Mouse (Mus musculus) brown adipose tissue, adult 24 weeks (tissue): ENCODE results near the gene St7. TPM values are rescaled to one million over a fixed set of nuclear protein-coding genes. Genes with fewer than 3 reads are reported as not detected.

Experiments used
- H3K27ac ChIP-seq: fragments of 200-500 bp; replicated peaks from 2 replicates; pipeline ENCODE4 v1.5.1; 2012; ENCODE audit warnings: low read depth, mild to moderate bottlenecking, low read length
- H3K4me1 ChIP-seq: fragments of 200-500 bp; 2 replicates; pipeline ENCODE4 v1.6.1; 2012; ENCODE audit warnings: low read length, mixed read lengths; ENCODE audit not compliant: control insufficient read depth, insufficient read depth, insufficient read length
- H3K4me3 ChIP-seq: fragments of 200-500 bp; 2 replicates; pipeline ENCODE4 v1.5.1; 2012; ENCODE audit warnings: low read depth, mild to moderate bottlenecking, low read length, moderate library complexity; ENCODE audit not compliant: insufficient read depth
- polyA plus RNA-seq: library from polyadenylated mRNA; stranded (reverse); fragments of >200 nt; gene quantifications from 2 replicates; pipeline ENCODE4 v1.2.4, GENCODE M21; 2012; ENCODE audit not compliant: missing spikeins, insufficient read depth, insufficient read length

The St7 gene
- polyA plus RNA-seq, 1 experiment: 8.9 TPM

DNA sequence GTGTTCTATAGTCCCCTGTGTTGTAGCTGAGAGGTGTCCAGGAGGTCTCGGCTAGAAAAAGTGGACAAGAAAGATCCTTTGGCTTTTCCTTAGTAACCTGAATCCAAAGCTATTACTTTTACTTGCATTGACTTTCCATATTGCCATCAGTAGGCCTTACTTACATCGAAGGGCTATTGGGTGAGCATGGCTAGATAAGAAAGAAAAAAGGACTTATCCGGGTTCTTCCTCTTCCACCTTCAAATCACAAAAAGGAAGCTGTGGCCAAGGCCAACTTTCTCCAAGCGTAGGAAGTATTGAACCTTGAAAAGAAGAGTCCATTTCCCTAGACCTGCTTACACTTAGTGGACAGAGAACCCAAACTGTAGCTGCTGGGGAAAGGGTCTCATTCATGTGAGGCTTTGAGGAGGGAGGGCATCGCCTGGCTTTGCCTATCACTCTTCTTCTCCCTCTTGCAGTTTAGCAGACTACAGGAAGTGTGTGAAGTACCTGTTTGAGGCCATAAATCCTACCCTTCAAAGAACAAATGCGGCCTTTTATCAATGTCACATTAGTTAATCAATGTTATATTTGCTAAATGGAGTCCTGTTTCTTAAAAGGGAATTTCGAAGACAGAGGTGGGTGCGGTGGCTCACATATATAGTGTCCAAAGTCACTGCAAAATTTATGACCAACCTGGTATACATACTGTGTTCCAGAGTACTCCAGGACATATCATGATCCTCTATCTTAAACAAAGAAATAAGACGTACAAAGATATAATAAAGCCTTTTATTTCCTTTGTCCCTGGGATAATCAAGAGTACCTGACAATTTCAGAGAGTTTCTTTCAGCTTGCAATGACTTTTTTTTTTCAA is 297.7 kb downstream of the St7 start:
- Histone ChIP-seq H3K27ac (no peak overlapping the region), H3K4me1 (no peaks in the 10 kb centered on the region), H3K4me3 (no peak overlapping the region)

DNA sequence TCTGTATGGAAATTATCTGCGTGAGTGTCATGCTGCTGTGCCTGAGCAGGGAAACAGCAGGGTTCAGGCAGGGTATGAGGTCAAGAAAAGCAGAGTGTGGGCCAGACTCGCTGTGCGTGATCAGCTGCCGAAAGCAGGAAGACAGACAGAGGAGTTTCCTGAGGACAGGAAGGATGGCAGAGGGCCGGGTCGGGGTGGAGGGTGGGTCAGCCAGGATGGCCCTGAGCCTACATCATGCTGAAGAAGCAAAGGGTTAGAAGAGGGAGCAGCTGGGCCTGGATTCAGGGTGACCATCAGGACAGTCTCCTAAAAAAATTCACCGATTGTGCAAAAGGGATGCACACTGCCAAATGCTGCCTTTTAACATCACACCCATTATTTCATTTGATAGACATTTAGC is 298.9 kb downstream of the St7 start:
- no peak overlapping the region for H3K4me3 ChIP-seq
- no peaks in the 10 kb centered on the region for H3K4me1 ChIP-seq
- no peak overlapping the region for H3K27ac ChIP-seq

Other genes with a start within 250 kb of the St7 start
- gene Met, start 229.1 kb upstream of the St7 start, polyA plus RNA-seq: 12.2 and 12.4 TPM in 2 replicates
- 94.6 and 146 TPM in 2 replicates for gene Capza2, start 56.7 kb upstream of the St7 start, polyA plus RNA-seq